Mouse (Mus musculus) cerebellum, adult 2 months (tissue): ENCODE results near the gene Dnah3.

Experiments used
- CTCF ChIP-seq: fragments of 200-500 bp; IDR thresholded peaks from 2 replicates; pipeline ENCODE4 v1.5.1; 2011; ENCODE audit warnings: low read depth, mild to moderate bottlenecking, control low read depth, low read length, moderate library complexity, borderline replicate concordance; ENCODE audit not compliant: insufficient read depth
- POLR2A ChIP-seq: fragments of 200-500 bp; IDR thresholded peaks from 2 replicates; pipeline ENCODE4 v1.6.1; 2011; ENCODE audit warnings: low read length, control low read depth, borderline replicate concordance; ENCODE audit not compliant: insufficient read depth

DNA sequence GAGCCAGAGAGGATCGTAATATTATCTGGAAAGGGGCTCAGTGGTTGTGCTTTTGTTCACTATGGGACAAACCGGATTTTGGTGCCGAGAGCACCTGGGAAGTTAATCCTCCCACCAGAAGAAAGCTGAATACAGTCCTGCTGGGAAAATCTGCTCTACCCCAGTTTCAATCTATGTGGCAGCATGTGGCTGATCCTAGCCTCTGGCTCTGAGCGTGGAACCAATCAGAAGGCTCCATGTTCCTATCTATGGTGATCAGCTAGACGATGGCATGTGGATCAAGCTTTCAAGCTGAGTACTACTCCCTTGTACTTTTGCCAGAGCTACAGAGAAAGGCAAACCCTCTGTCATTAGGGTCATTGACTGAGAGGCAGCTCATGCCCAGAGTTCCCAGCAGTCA lies 2.0 kb downstream of the Dnah3 start:
- TF ChIP-seq POLR2A = no peak
- no peak for TF ChIP-seq CTCF
